Mouse (Mus musculus) adrenal gland, postnatal 36 days (tissue): ENCODE results near the gene Sh3gl1. TPM values are rescaled to one million over a fixed set of nuclear protein-coding genes. Genes with fewer than 3 reads are reported as not detected.

Experiments used
- DNase-seq, 2 experiments: peaks; one replicate each; pipeline ENCODE4 v3.0.0; 2021; ENCODE audit warnings: mixed read lengths in 1 of 2
- total RNA-seq, 2 experiments: library from RNA; stranded (reverse); gene quantifications; 2 replicates each; pipeline ENCODE4 v1.2.3; 2021

Gene Sh3gl1
- total RNA-seq, 2 experiments from 2014 or later: 49.0 to 49.7 TPM

- DNase-seq: peak; percentile 87 to 88
Observed at GRCm38 (mm10) chr17:55996007-55996406, 40.4 kb downstream of the Sh3gl1 start.

- DNase-seq: no peak
Observed at GRCm38 (mm10) chr17:55990278-55990898, 46.0 kb downstream of the Sh3gl1 start.

- peak; percentile 27 to 50 for DNase-seq
Observed at GRCm38 (mm10) chr17:55986030-55986961, 50.1 kb downstream of the Sh3gl1 start, which contains the start of gene Fsd1. Gene Fsd1 (plus strand): TSS chr17:55986509.

- DNase-seq: no peak
Observed at GRCm38 (mm10) chr17:55977301-55977700, 59.1 kb downstream of the Sh3gl1 start.

- DNase-seq: peak; percentile 81 to 91
Observed at GRCm38 (mm10) chr17:55976255-55976862, 60.1 kb downstream of the Sh3gl1 start.

- no peak for DNase-seq
Observed at GRCm38 (mm10) chr17:55971453-55971852, 65.0 kb downstream of the Sh3gl1 start.

GRCm38 (mm10) chr17:55969966-55970891 lies 66.2 kb downstream of the Sh3gl1 start, which contains the start of gene Shd:
Gene Shd (plus strand): TSS chr17:55970467.
- peak; percentile 25 to 53 for DNase-seq

GRCm38 (mm10) chr17:55969560-55969959 lies 66.9 kb downstream of the Sh3gl1 start:
- no peak for DNase-seq

GRCm38 (mm10) chr17:55968210-55968609 lies 68.2 kb downstream of the Sh3gl1 start:
- no peak for DNase-seq

GRCm38 (mm10) chr17:55967186-55967585 lies 69.2 kb downstream of the Sh3gl1 start:
- no peak for DNase-seq

Other genes with a start within 250 kb of the Sh3gl1 start
- gene Zfp119a, start 157.7 kb downstream of the Sh3gl1 start, total RNA-seq: 1 to 10 TPM; 6.6 to 8.4 TPM
- 1 to 10 TPM; 5.1 to 6.5 TPM for gene Zfp959, start 144.5 kb downstream of the Sh3gl1 start, total RNA-seq
- 1 to 10 TPM; 3.3 to 4.0 TPM for gene Zfp119b, start 87.1 kb downstream of the Sh3gl1 start, total RNA-seq
- gene Ebi3, start 84.0 kb downstream of the Sh3gl1 start, total RNA-seq: 1 to 10 TPM; 1.1 to 1.5 TPM
- 10 to 100 TPM; 13.1 to 15.8 TPM for gene Yju2, start 77.5 kb downstream of the Sh3gl1 start, total RNA-seq
- under 1 TPM; 0.50 to 0.99 TPM for gene Shd, start 66.2 kb downstream of the Sh3gl1 start, total RNA-seq
- gene Fsd1, start 50.1 kb downstream of the Sh3gl1 start, total RNA-seq: 1 to 10 TPM; 1.1 to 1.3 TPM
- 1 to 10 TPM; 5.1 to 7.6 TPM for gene Stap2, start 31.1 kb downstream of the Sh3gl1 start, total RNA-seq
- gene Mpnd, start 30.9 kb downstream of the Sh3gl1 start, total RNA-seq: 100 to 1,000 TPM in 1 of 2 experiments, 10 to 100 TPM in 1; 79.6 to 104 TPM
- gene Chaf1a, start 3.8 kb upstream of the Sh3gl1 start, total RNA-seq: 1 to 10 TPM; 3.5 to 4.7 TPM
- gene Ubxn6, start 38.4 kb upstream of the Sh3gl1 start, total RNA-seq: 10 to 100 TPM; 73.3 to 86.1 TPM
- gene Hdgfl2, start 43.0 kb upstream of the Sh3gl1 start, total RNA-seq: 10 to 100 TPM; 59.9 to 62.0 TPM
- 10 to 100 TPM; 75.1 to 86.5 TPM for gene Plin4, start 73.2 kb upstream of the Sh3gl1 start, total RNA-seq
- gene Plin5, start 81.0 kb upstream of the Sh3gl1 start, total RNA-seq: 10 to 100 TPM; 36.7 to 62.1 TPM
- 10 to 100 TPM; 15.5 to 31.3 TPM for gene Lrg1, start 85.4 kb upstream of the Sh3gl1 start, total RNA-seq
- 10 to 100 TPM in 1 of 2 experiments, 1 to 10 TPM in 1; 6.4 to 10.0 TPM for gene Sema6b, start 103.7 kb upstream of the Sh3gl1 start, total RNA-seq
- 1 to 10 TPM; 3.9 to 4.0 TPM for gene Tnfaip8l1, start 125.8 kb upstream of the Sh3gl1 start, total RNA-seq
- 10 to 100 TPM; 60.0 to 61.1 TPM for gene Mydgf, start 147.3 kb upstream of the Sh3gl1 start, total RNA-seq
- gene Dpp9, start 182.3 kb upstream of the Sh3gl1 start, total RNA-seq: 10 to 100 TPM; 35.5 to 41.0 TPM
- 10 to 100 TPM; 28.7 to 30.8 TPM for gene Fem1a, start 220.2 kb upstream of the Sh3gl1 start, total RNA-seq
- 10 to 100 TPM; 21.1 to 23.1 TPM for gene Ticam1, start 240.2 kb upstream of the Sh3gl1 start, total RNA-seq